Mouse (Mus musculus) limb, embryonic 11.5 days (tissue): Measurements from ENCODE around the gene Olfr784. TPM values are rescaled to one million over a fixed set of nuclear protein-coding genes. Genes with fewer than 3 reads are reported as not detected.
"Not testable (repeated sequence)": the region's sequence is repeated elsewhere in the genome, so short reads cannot be mapped to it uniquely, and the experiment has no call there.

ENCODE experiments used
- ATAC-seq: fragments of 200-750 bp; cut with Nextera tagmentation; 2 replicates; pipeline ENCODE4 v1.8.0; 2017; ENCODE audit warnings: low read depth; ENCODE audit not compliant: insufficient number of reproducible peaks, low FRiP score, low TSS enrichment
- DNase-seq: peaks from one replicate; pipeline ENCODE4 v3.0.0-alpha.2; 2015; ENCODE audit warnings: low spot score
- H3K27ac ChIP-seq: fragments of 300-500 bp; sonication (generic); replicated peaks from 2 replicates; pipeline ENCODE4 v1.5.1; 2014; ENCODE audit warnings: low read depth, mild to moderate bottlenecking, low read length
- H3K27me3 ChIP-seq: fragments of 300-500 bp; sonication (generic); 2 replicates; pipeline ENCODE4 v1.6.1; 2014; ENCODE audit warnings: mild to moderate bottlenecking, low read length, mixed read lengths; ENCODE audit not compliant: control insufficient read depth, insufficient read depth
- H3K36me3 ChIP-seq: fragments of 300-500 bp; sonication (generic); 2 replicates; pipeline ENCODE4 v1.6.1; 2014; ENCODE audit warnings: mild to moderate bottlenecking, low read length, moderate library complexity, mixed read lengths; ENCODE audit not compliant: control insufficient read depth, insufficient read depth
- H3K4me1 ChIP-seq: fragments of 300-500 bp; sonication (generic); 2 replicates; pipeline ENCODE4 v1.6.1; 2014; ENCODE audit warnings: low read length, mixed read lengths; ENCODE audit not compliant: control insufficient read depth, insufficient read depth
- H3K4me2 ChIP-seq: fragments of 300-500 bp; sonication (generic); 2 replicates; pipeline ENCODE4 v1.6.1; 2014; ENCODE audit warnings: low read depth, mild to moderate bottlenecking, moderate library complexity; ENCODE audit not compliant: severe bottlenecking
- H3K4me3 ChIP-seq: fragments of 300-500 bp; sonication (generic); 2 replicates; pipeline ENCODE4 v1.5.1; 2014; ENCODE audit warnings: low read depth, low read length
- H3K9ac ChIP-seq: fragments of 300-500 bp; sonication (generic); 2 replicates; pipeline ENCODE4 v1.6.1; 2014; ENCODE audit warnings: mild to moderate bottlenecking, low read length
- H3K9me3 ChIP-seq: fragments of 300-500 bp; sonication (generic); 2 replicates; pipeline ENCODE4 v1.6.1; 2016; ENCODE audit warnings: low read length; ENCODE audit not compliant: control insufficient read depth
- WGBS: fragments of 180-500 bp; shearing (Covaris S2); extraction: QIAGEN DNeasy Blood & Tissue Kit; methylation state at CpG from one replicate; pipeline ENCODE4 v1.1.7; 2014; 5-methylcytosine and 5-hydroxymethylcytosine counted together
- polyA plus RNA-seq: library from polyadenylated mRNA; unstranded; fragments of >200 nt; fragmentation: Nextera tagmentation; extraction: Ambion mirVana; gene quantifications from 2 replicates; pipeline ENCODE4 v1.2.1, GENCODE M21; 2014

The Olfr784 gene
- polyA plus RNA-seq = 0.04 and 0.06 TPM in 2 replicates

DNA sequence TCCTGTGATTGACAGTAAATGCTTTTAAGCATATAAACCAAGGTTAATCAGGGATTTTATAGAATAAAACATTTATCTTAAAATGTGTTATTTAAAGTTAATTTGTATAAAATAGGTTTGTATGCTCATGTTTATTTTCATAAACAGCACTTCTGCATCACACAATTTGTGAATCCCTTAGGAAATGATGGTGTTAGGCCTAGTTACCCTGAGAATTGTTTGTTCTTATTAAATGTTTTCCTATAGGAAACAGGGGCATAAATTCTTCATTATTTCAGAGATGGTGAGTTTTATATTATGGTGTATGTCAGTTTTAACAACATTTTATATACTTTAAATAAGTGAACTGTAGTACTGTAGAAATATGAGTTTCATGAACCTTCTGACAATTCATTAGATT, at the start of gene Olfr784:
Olfr784 (plus strand) TSS at position 301 of the 400 bp plus-strand sequence.
- no peaks in the 10 kb centered on the region for H3K4me1 ChIP-seq
- no peak within 1 kb of the TSS for H3K4me2 ChIP-seq
- no peak for ATAC-seq
- no peak within 1 kb of the TSS for H3K4me3 ChIP-seq
- no peak within 1 kb of the TSS for H3K9ac ChIP-seq
- H3K9me3 ChIP-seq = no peaks in the 10 kb centered on the region
- H3K27me3 ChIP-seq = no peaks in the 10 kb centered on the region
- no peak for DNase-seq
- no peaks in the 10 kb centered on the region for H3K36me3 ChIP-seq
- no peak within 1 kb of the TSS for H3K27ac ChIP-seq

DNA sequence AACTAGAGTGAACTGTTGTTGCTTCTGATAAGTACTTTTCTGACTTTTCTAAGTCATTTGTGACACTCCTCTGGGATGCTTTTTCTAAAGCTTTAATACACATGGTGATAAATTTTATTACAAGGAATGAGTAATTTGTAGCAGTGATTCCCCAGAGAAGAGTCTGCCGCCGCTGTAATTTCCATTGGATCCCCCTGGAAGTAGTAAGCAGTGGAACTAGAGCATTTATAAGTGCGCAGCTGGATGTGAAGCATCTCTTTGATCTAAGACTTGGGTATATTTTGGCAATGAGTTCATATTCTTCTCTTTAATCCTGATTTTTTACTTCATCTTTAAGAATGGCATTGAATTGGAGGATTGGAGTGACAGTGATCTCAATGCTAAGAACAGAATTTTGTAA, 35.3 kb upstream of the Olfr784 start, which contains the start of gene Olfr782:
Olfr782 (plus strand) TSS at position 301 of the 400 bp plus-strand sequence.
- Histone ChIP-seq H3K4me2 (no peak within 1 kb of the TSS), H3K9ac (no peak within 1 kb of the TSS), H3K4me3 (no peak within 1 kb of the TSS), H3K27ac (no peak within 1 kb of the TSS), H3K36me3 (no peaks in the 10 kb centered on the region), H3K4me1 (no peaks in the 10 kb centered on the region), H3K9me3 (no peaks in the 10 kb centered on the region), H3K27me3 (no peaks in the 10 kb centered on the region)
- DNase-seq (no peak), ATAC-seq (no peak)
- 87% methylated on average over 3 of the region's 3 CpGs for WGBS

DNA sequence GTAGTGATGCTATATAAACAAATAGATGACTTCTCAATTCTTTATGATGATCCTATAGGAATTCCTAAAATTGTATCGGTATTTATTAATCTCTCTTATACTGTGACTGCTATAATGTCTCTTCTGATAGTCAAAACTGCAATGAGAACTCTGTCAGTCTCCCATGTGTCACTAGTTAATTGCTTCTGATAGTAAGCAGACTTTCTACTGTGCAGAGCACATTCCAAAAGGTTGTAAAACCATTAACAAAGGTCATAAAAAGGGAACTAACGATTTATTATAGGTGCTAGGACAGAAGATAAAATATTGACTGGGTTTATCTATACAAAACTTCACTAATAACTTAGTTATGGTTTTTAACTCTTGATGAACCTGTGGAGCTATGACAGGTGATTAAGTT, 31.4 kb upstream of the Olfr784 start:
- not testable (repeated sequence) for ATAC-seq, H3K9ac ChIP-seq, DNase-seq, H3K27ac ChIP-seq, H3K27me3 ChIP-seq, H3K4me3 ChIP-seq, H3K9me3 ChIP-seq, H3K36me3 ChIP-seq, H3K4me2 ChIP-seq, H3K4me1 ChIP-seq
- 59% methylated on average over 2 of the region's 2 CpGs for WGBS

DNA sequence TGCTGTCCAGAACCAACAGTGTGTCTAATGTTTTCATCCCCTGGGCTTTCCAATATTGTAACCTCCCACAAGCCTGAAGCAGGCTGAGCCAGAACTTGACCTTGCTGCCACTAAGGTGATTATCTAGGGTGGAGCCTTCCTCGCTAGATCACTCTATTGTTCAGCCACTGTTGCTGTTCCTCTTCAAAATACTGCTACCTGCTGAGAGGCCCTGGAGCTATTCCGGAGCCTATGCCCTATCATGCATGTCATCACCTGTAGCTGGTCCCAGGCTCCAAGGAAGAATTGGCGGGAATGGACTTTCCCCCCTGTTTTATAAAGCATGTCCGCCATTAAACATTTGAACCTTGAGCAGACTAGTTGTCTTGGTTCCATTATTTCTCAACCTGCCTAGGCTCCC, 27.4 kb upstream of the Olfr784 start:
- H3K27ac ChIP-seq, H3K9me3 ChIP-seq, H3K27me3 ChIP-seq, ATAC-seq, H3K36me3 ChIP-seq, H3K4me1 ChIP-seq, H3K4me3 ChIP-seq, H3K4me2 ChIP-seq, DNase-seq, H3K9ac ChIP-seq: not testable (repeated sequence)
- WGBS = 90% methylated on average over 4 of the region's 4 CpGs

DNA sequence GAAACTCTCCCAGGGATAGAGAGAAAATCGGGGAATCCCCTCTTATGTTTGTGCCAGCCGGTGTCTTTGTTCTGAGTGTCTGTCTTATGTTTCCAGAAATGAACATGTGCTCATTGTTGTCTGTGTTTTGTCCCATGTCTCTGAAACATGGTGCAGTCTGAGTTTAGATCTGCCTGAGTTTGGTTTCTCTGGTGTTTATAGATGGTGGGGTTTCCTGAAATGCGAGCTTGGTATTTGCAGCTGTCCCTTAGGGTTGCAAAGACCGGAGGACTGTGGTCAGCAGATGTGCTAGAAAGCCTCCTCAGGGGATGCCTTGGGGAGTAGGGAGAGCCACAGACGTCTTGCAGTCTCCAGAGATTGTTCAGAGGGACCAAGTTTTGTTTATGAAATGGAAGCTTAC, 26.6 kb upstream of the Olfr784 start:
- H3K27me3 ChIP-seq = no peaks in the 10 kb centered on the region
- H3K4me3 ChIP-seq = no peak overlapping the region
- H3K36me3 ChIP-seq = no peaks in the 10 kb centered on the region
- ATAC-seq (no peak), DNase-seq (no peak)
- no peaks in the 10 kb centered on the region; the same call in 1 of the 2 replicates for H3K9me3 ChIP-seq
- H3K4me2 ChIP-seq = no peak overlapping the region
- no peaks in the 10 kb centered on the region for H3K4me1 ChIP-seq
- 78% methylated on average over 5 of the region's 5 CpGs for WGBS
- H3K27ac ChIP-seq = no peak overlapping the region
- H3K9ac ChIP-seq = no peak overlapping the region

DNA sequence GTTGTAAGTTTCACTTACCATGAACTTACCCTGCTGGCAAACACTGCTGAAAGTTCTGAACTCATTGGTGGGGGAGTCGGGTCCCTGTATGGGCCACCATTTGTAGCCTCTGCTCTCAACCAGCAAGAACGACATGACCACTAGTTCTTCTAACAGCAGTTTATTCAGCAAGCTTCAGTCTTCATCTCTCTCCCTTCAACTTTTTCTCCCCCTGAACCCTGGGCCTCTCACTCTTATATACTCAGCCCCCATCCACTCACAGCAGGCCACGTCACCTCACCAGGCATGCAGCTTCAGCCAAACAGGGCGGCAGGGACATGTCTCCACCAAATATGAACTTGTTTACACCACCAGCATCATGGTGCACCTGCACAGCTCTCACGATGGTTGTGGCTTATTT, 9.8 kb upstream of the Olfr784 start:
- not testable (repeated sequence) for H3K9me3 ChIP-seq, H3K4me1 ChIP-seq
- 88% methylated on average over 5 of the region's 5 CpGs for WGBS

DNA sequence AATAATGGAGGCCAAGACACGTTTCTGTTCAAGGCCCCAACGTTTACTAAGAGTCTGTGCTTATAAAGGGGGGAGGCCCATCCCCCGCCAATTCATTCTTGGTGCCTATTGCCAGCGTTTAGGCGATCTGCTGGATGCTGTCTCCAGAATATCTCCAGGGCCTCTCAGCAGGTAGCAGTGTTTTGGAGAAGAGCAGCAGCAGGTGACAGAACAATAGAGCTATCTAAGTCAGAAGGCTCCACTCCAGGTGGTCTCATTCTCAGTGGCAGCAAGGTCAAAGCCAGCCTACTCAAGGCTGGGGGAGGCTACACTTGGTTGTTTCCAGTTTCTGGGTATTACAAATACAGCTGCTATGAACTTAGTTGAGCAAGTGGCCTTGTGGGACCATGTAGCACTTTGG, 17.0 kb downstream of the Olfr784 start:
- Histone ChIP-seq H3K9me3 (no peaks in the 10 kb centered on the region), H3K4me2 (no peak overlapping the region), H3K4me1 (no peaks in the 10 kb centered on the region), H3K27ac (no peak overlapping the region), H3K36me3 (no peaks in the 10 kb centered on the region), H3K4me3 (no peak overlapping the region), H3K27me3 (no peaks in the 10 kb centered on the region), H3K9ac (no peak overlapping the region)
- no peak for DNase-seq
- no peak for ATAC-seq
- 54% methylated on average over 5 of the region's 5 CpGs for WGBS

More for the DNA sequence above, 9.8 kb upstream of the Olfr784 start:
- H3K4me2 ChIP-seq, DNase-seq, H3K9ac ChIP-seq, H3K27ac ChIP-seq, H3K36me3 ChIP-seq, H3K4me3 ChIP-seq, ATAC-seq, H3K27me3 ChIP-seq: not testable (repeated sequence)

DNA sequence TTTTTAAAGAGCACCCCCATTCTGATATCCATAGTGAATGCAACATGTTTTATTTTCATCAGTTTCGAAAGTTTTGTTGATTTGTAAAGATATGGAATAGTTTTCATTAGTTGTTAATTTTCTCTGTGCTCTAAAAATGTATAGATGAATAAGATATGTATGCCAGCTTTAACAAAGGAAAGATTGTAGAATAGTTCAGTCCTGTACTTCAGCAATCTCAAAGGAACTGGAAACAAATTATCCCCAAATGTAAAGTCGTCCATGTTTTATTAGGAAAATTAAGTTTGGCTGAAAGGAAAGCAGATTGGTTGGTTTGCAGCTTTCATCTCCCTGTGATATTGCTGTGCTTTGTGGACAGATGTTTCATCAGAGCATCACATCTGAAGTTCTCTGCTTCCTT, 21.2 kb downstream of the Olfr784 start, which contains the start of gene Olfr785:
Olfr785 (plus strand) TSS at position 301 of the 400 bp plus-strand sequence.
- Histone ChIP-seq H3K4me3 (no peak within 1 kb of the TSS), H3K9ac (no peak within 1 kb of the TSS), H3K27me3 (no peaks in the 10 kb centered on the region), H3K4me1 (no peaks in the 10 kb centered on the region), H3K9me3 (no peaks in the 10 kb centered on the region), H3K27ac (no peak within 1 kb of the TSS), H3K36me3 (no peaks in the 10 kb centered on the region), H3K4me2 (no peak within 1 kb of the TSS)
- ATAC-seq (no peak), DNase-seq (no peak)
- whole genome bisulfite sequencing = 77% methylated on average over 2 of the region's 2 CpGs

DNA sequence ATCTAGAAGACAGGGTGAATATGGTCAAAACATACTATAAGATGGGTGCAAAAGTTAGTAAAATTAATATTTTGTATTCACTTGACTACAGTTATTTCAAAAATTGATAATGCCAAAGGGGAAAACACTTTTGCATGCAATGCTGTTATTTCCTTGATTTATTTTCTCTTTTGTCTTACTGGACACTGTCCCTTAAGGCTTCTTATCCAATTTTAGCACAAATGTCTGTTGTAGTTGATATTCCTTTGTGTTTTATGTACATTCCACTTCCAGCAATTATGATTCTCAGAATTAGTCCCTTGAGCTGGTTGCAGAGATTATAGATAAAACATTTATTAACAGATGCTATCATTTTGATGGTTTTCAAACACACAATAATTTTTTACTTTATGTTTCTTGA, 43.1 kb downstream of the Olfr784 start, which contains the start of gene Olfr786:
Olfr786 (plus strand) TSS at position 301 of the 400 bp plus-strand sequence.
- Histone ChIP-seq H3K9ac (no peak within 1 kb of the TSS), H3K4me1 (no peaks in the 10 kb centered on the region), H3K27me3 (no peaks in the 10 kb centered on the region), H3K4me2 (no peak within 1 kb of the TSS), H3K4me3 (no peak within 1 kb of the TSS), H3K9me3 (no peaks in the 10 kb centered on the region), H3K27ac (no peak within 1 kb of the TSS), H3K36me3 (no peaks in the 10 kb centered on the region)
- no peak for ATAC-seq
- no peak for DNase-seq
